Mouse (Mus musculus) adrenal gland, postnatal 4 days (tissue): ENCODE results near the gene Zfp523. TPM values are rescaled to one million over a fixed set of nuclear protein-coding genes. Genes with fewer than 3 reads are reported as not detected.

Source experiments
- DNase-seq, 2 experiments: peaks; one replicate each; pipeline ENCODE4 v3.0.0; 2021 to 2022; ENCODE audit warnings: low spot score in 2 of 2, mixed read lengths in 2 of 2
- long read RNA-seq, 2 experiments: library from polyadenylated mRNA; stranded (forward); transcript quantifications; one replicate each; pipeline ENCODE4 v2.0.0; 2021
- total RNA-seq, 2 experiments: library from RNA; stranded (reverse); gene quantifications; 2 replicates each; pipeline ENCODE4 v1.2.3; 2021

Zfp523 gene
- 10 to 100 TPM; 54.7 to 56.9 TPM for total RNA-seq
- long read RNA-seq, experiment 1, full-length matches to known transcripts: 58 of 105 reads
- long read RNA-seq, experiment 1, partial matches to known transcripts: 15 of 105 reads
- long read RNA-seq, experiment 1, other reads (novel, unspliced or antisense): 32 of 105 reads
- long read RNA-seq, experiment 2, transcript Zfp523-202 (14 exons, 2,864 nt): major isoform, 66 of 132 reads
- long read RNA-seq, experiment 2, partial matches to known transcripts: 41 of 132 reads
- long read RNA-seq, experiment 2, other reads (novel, unspliced or antisense): 20 of 132 reads

GRCm38 (mm10) chr17:28176775-28177539, at the start of gene Zfp523:
TSS of gene Zfp523 (plus strand) at chr17:28177129.
- peak; percentile 76 to 79 for DNase-seq

DNA sequence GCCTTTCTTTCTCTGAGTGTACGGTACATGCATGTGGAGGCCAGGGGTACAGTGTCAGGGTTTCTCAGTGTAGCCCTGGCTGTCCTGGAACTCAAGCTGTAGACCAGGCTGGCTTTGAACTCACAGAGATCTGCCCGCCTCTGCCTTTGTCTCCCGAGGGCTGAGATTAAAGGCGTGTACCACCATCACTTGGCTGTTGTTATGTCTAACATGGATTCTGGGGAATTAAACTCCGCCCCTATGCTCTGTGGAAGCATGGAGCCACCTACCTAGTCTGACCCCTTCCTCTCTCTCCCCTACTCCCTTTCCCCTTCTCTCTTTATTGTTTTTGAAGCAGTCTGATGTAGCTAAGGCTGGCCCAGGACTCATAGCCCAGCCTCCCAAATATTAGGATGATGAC, 47.1 kb upstream of the Zfp523 start:
- DNase-seq: no peak

DNA sequence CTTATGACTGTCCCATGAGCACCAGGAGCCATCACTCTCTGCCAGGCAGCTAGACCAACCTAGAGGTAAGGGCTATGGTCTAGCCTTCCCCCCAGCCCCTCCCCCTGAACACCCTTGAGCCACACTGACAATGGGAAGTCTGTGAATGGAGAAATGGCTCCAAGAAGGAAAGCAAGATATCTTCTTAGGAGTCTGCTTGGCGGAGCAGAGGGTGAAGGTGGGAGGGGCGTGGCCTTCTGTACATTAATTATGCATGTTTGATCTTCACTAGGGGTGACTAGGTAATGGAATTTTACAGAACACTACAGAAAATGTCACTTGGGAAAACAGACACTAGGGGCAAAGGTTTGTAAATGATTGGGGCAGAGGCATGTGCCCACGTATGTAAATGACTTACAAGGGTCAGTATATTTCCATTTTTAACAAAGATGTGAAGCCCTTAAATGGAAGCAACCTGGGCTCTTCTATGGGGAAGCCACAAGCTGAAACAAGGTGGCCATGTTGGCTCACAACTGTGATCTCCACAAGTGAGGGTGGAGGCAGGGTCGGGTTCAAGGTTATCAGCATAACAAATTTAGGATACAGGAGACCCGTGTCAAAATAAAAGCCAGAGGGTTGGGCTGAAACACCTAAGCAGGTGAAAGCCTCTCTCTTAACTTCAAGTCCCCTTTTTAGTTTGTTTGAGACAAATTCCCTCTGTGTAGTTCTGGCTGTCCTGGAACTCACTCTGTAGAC, 46.4 kb upstream of the Zfp523 start:
- DNase-seq: no peak

GRCm38 (mm10) chr17:28131156-28131555, 45.8 kb upstream of the Zfp523 start:
- no peak for DNase-seq

DNA sequence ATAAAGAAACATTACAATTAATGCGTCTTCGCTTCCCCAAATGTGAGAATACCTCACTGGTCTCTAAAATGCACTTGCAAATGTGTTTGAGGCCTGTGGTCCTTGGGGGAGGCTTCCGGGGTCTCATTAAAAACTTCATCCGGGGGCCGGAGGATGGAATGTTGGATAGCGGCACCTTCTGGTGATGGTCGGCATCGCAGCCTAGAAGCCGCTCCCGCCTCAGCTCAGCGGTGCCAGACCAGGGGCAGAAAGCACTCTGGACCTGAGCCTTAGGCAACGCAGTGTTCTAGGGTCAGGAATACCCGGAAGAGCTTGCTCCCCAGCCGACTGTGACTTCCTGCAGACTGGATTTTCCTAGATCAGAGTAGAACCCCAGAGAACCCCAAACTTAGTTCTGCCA, 43.7 kb upstream of the Zfp523 start:
- peak in 1 of 2 experiments; percentile 49 for DNase-seq

DNA sequence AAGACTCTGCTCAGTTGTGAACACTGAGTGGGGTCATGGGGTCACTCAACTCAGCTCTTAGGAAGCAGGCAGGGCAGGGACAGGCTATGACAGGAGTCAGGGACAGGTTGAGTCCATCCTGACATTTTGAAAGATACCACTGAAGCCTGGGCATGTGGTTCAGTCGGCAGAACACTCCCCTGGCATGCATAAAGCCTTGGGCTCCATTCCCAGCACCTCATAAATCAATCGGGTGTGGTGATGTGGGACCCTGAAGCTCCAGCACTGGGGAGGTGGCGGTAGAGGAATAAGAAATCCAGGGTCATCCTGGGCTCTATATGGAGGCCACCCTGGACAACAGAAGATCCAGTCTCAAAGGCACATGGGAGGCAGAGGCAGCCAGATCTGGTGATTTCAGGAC, 41.4 kb upstream of the Zfp523 start:
- peak in 1 of 2 experiments; percentile 40 for DNase-seq

- no peak for DNase-seq
Observed at GRCm38 (mm10) chr17:28136266-28136665, 40.7 kb upstream of the Zfp523 start.

- DNase-seq: no peak
Observed at GRCm38 (mm10) chr17:28138013-28138412, 38.9 kb upstream of the Zfp523 start.

GRCm38 (mm10) chr17:28138685-28139084, 38.2 kb upstream of the Zfp523 start:
- DNase-seq: no peak

DNA sequence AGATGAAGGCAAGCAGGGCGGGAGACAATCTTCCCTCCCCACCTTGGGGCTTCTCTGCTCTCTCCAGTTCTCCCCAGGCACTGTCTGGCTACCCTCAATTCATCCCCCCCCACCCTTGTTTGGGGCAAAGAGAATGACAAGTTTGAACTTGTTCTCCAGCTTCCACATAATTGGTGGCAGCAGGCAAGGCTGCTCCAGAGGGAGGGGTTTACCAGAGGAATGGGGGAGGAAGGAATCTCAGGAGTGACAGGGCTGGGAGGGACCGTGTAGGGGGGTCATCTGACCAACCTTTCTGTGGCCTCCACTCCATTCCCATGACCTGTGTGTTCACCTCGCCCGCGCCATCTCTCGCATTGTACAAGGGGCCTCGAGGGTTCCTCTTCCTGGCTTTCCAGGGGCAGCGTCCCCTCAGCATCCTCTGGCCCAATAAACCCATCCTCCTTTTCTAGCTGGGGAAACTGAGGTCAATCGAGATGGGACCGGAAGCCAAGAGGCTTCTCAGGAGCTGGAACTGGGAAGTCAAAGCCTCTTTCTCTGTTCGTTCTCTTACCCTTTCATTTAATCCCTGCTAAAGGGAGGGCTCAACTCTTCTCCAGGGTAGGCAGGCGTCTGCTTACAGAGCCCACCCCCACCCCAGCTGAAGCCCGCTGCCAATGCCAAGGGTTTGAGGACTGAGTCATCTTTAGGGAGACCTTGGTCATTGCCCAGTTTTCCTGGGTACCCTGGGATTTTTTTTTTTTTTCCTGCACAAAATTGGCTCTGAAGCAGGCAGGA, 36.3 kb upstream of the Zfp523 start:
- DNase-seq: no peak

DNA sequence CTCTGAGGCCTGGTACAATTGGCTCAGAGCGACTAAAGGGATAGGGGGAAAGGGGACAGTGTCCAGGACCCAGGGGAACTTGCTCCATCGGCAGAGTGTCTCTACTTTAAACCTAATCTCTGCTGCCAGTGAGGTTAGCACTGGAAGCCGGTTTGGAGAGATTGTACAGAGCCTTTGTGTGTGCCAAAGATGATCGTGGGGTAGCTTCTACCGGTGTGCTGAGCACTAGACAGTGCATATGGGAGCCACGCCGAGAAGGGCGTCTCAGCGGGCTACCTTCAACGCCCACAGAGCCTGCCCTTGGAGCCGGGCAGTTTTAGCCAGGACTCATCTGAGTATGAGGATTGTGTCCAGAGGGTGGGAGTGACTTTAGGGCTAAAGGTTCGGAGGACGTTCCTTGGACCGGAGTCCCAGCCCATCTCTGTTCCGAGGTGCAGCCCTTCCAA, 35.7 kb upstream of the Zfp523 start:
- DNase-seq: no peak

DNA sequence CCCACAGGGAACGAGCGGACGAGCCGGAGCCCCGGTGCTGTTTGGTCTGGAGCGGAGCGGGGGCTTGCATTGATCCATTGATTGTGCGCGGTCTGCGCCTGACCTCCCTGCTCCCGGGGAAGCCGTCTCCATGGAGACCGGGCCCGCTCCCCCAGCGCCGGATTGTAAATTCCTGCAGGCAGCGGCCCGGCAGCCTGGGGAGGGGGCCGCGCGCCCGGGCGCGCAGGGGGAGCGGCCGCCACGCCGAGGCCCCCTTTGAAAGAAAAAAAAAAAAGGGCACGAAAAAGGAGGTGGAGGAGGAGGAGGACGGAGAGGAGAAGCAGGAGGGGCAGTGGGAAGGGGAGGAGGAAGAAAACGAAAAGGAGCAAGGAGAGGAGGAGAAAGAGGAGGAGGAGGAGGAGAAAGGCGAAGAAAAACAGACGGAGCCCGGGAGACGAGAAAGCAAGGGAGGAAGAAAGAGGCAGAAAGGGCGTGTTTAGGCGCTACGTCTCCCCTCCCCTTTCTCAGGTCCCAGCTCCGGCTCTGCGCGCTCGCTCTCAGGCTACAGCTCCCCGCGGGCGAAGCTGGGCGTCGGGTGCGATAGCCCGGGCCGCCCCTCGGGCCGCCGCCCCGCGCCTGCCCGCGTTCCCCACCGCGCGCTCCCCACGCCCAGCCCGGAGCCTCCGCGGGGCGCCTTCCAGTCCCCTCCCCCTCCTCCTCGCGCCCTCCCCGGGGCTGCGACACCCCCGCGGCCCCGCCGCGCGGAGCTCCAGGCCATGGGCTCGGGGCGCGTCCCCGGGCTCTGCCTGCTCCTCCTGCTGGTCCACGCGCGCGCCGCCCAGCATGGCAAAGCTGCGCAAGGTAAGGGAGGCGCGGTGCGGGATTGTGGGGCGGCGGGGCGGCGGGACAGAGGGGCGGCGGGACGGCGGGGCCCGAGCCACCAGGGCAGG, 34.9 kb upstream of the Zfp523 start, which contains the start of gene Scube3:
Scube3 (plus strand) TSS at position 371 of the 929 bp plus-strand sequence.
- no peak for DNase-seq

DNA sequence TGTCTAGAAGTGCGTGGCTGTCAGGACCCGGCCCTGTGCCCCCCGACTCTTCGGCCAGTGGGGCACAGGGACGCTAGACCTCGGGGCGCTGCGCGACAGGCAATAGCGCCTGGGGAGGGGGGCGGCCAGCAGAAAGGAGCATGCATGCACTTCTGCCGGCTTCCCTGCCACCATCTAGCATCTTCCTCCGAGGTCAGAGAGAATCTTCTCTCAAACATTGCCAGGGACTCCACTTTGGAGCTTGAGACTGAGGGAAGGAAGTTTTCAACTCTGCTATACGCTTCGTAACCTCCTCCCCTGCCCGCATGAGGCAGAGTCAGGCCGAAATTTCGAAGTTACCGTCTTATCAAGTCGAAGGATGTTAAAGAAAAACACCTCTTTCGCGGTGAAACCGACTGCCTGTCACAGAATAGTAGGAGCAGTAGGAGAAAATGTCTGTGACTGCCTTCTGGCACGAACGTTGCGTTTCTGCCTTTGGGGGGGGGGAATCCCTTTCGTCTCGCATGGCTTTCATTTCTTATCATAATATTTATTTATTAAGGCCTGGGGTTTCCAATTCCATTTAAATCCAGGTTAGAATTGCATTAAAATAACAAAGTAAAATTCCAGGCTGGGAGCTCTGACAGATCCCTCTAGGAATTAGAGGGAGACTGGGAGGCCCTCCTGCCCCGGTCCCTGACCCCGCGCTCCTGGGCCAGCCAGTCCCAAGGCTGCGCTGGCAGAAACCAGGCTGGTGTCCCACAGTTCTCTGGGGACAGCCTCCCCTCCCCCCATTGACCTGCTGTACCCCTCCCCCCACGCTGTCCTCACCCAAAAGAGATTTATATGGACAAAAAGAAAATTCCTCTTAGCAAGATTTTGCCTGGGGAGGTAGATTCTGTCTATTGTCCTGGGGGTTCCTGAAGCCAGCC, 34.0 kb upstream of the Zfp523 start:
- DNase-seq: no peak

- no peak for DNase-seq
Observed at GRCm38 (mm10) chr17:28143751-28144150, 33.2 kb upstream of the Zfp523 start.

- DNase-seq: no peak
Observed at GRCm38 (mm10) chr17:28144241-28144640, 32.7 kb upstream of the Zfp523 start.

- no peak for DNase-seq
Observed at GRCm38 (mm10) chr17:28148288-28148687, 28.6 kb upstream of the Zfp523 start.

- DNase-seq: no peak
Observed at GRCm38 (mm10) chr17:28149734-28150133, 27.2 kb upstream of the Zfp523 start.

GRCm38 (mm10) chr17:28150456-28150855, 26.5 kb upstream of the Zfp523 start:
- DNase-seq: no peak

GRCm38 (mm10) chr17:28153095-28153494, 23.8 kb upstream of the Zfp523 start:
- DNase-seq: no peak
